Mouse (Mus musculus) frontal cortex, postnatal 14 days (tissue): ENCODE measurements around the gene Fgfr1op.
"Not testable (repeated sequence)": the region's sequence is repeated elsewhere in the genome, so short reads cannot be mapped to it uniquely, and the experiment has no call there.

Experiments used
- DNase-seq, 2 experiments: peaks; one replicate each; pipeline ENCODE4 v3.0.0; 2022; ENCODE audit warnings: low spot score in 2 of 2

Fgfr1op gene

DNA sequence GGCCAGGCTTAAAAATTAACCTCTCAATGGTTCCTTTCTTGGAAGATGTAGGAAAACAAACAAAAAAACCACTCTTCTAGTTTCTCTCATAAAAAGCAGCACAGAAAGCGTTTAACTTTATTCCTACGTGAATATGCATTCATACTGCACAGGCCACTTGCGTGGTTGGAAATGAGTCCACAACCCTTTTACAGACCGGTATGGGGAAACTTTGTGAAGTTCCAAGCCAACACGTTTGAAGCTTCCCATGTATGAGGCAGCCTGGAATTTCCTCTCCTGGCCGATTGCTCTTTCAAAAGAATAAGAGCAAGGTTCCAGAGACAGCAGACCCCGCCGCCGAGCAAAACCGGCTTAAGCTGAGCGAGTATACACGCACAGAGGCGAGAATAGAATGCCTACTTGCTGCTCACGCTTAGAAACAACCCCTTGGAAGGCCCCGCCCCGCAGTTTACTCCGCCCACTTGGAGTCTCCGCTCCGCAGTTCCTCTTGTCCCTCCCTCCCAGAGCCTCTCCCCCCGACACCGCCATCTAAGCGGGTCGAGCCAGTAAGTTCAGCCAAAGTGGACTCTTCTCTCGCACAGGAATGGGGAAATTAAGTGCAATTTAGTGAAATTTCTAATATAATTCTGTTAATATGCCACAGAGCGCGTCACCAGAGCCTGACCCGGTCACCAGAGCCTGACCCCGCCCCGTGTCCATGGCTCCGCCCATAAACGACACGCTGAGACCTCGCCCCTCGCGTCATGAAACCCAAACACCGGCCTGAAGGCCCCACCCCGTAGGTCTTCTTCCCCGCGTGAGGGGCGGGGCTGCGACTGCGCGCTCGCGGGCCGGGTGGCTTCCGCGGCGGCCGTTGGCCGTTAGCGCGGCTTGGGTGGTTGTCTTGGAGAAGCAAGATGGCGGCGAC is at the start of gene Fgfr1op:
Gene Fgfr1op (plus strand): TSS at position 801 of the 907 bp plus-strand sequence.
- peak; percentile 63 to 74 for DNase-seq

DNA sequence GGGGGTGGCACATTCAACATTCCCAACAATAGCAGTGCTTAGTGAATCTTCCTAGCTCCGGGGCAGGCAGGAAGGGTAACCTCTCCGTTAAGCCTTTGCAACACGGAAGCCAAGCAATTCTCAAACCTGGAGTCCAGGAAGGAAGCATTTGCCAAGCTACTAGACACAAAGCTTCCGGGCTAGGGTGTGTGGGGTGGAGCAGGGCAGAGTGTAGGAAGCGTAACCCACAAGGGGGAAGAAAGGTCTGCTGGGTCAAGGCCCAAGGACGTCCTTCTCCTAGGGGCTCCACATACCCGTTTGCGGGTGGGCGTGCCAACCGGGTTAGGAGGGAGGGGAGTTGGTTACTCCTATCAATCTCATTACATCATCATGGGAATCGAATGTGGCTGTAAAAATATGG is 48.9 kb upstream of the Fgfr1op start:
- not testable (repeated sequence) for DNase-seq

DNA sequence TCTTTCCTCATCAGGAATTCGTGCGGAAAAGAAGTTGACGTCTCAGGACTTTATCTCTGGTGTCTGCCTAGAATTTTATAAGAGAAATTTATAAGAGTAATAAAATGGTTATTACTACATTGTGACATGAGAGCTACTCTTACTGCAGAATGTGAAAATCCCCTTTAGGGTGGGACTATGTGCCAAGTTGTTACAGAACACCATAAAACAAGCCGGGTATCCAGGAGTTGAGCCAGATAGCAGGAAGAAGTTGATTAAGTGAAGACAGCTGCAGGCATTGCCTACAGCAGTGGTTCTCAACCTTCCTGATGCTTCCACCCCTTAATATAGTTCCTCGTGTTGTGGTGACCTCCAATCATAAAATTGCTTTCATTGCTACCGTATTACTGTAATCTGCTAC is 48.4 kb upstream of the Fgfr1op start:
- not testable (repeated sequence) for DNase-seq

DNA sequence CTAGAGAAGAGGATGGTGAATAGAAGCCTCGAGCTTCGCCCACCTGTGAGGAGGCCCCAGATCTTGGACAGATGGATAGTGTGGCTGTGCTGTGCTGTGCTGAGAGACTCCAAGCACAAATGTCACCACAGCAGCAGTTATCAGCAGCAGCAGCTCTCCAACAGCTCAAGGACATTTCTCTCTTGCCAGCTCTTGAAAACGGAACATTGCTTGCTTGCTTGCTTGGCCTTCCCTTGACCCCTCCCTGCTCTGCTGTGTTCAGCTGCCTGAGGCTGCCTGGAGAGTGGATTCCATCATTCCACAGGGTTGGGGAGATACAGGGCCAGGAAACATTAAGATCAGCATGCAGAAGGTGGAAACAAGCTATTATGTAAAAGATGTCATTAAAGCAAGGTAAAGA is 42.3 kb upstream of the Fgfr1op start:
- DNase-seq, result not testable (repeated sequence)

DNA sequence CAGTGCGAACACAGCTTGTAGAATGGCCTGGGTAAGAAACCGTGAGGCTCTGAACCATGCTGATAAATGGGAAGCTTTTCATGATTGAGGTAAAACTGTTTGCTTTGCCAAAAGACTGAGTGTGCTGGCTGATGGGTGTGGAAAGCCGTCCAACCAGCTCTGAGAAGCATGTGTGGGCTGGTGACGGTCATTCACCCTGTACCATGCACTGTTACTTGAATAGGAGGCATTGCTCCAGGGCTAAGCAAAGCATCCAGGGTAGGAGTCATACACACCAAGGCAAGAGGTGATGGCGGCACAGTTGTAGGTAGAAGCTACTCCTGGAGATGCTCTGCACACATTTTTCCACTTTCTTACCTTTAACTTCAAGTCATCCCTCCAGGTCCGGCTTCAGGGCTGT is 40.7 kb upstream of the Fgfr1op start:
- DNase-seq, result not testable (repeated sequence)

DNA sequence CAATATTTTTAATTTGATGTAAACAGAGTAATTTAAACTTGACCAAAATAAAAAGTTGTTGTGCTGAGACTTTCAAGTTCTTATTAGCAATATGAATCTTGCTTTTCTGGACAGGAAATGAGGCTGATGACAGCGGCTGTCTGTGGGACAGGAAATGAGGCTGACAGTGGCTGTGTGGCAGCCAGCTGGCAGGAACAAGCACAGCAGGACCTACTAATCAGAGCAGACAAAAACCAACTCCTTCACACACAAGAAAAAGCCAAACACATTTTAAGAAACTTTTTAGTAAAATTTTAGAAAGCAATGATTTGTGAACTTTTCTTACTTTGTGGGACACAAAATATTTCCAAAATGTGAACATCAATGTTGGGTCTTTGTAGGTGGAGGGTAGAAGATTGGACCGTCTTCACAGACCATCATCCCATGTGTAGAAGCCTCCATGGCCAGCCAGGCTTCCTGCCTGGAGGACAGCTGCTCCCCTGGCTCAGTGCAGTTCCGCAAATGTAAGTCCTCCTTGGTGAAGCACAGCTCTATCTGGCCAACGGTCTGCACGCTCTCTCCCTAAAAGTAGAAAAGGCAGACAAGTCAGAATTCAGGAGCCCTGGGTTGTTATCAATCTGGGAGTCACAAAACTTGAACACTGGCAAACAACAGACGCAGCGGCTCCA is 36.8 kb upstream of the Fgfr1op start:
- not testable (repeated sequence) for DNase-seq

DNA sequence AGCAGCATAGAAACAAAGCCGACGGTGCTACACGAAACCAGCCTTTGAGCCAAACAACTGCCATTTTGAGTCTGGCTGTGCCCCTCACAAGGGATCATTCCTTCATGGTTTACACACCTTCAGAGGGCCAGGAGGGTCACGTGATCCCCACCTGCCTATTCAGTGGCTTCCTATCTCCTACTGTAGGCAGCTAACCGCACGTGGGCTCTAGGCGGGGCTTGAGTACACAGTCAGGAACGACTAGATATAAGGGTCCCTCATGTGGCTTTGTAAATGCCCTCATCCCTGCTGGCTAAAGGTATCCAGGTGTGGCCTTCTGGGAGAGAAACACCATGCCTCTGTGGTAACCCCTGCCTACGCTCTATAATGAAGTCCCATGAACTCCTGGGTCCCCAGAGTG is 35.7 kb upstream of the Fgfr1op start:
- DNase-seq, result not testable (repeated sequence)

DNA sequence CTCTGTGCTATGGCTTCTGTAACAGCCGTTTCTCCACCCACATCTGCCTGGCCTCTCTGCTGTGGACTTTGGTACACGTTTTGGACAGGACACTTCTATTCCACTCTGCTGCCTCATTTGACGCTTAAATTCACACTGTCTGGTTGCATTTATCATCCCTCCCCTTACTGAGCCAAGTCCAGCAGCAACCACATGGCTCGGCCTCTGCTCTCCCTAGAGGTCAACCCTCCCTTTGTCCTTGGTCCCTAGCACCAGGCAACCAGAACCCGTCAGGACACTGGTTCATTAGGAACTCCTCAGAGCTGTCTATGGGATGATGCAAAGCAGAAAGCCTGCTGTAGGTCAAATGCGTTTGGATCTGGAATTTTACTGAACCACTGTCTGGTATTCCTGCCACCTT is 34.5 kb upstream of the Fgfr1op start:
- DNase-seq, result not testable (repeated sequence)

DNA sequence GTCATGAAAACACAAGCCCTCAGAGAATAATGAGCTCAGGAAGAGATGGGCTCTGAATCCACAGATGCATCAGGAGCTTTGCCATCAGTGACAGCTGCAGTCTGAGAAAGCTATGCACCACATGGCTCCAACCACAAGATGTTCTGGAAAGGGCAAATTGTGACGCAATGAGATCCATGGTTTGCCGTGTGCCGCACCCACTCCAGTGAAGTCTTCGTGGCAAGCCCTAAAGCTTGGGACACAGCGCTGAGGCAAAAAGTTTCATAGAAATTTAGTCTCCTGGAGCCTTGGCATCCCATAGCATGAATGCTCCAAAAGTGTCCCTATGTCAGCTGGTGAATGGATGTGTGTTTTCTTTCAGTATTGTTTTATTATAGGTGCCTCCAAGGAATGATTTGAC is 27.2 kb upstream of the Fgfr1op start:
- DNase-seq, result not testable (repeated sequence)

DNA sequence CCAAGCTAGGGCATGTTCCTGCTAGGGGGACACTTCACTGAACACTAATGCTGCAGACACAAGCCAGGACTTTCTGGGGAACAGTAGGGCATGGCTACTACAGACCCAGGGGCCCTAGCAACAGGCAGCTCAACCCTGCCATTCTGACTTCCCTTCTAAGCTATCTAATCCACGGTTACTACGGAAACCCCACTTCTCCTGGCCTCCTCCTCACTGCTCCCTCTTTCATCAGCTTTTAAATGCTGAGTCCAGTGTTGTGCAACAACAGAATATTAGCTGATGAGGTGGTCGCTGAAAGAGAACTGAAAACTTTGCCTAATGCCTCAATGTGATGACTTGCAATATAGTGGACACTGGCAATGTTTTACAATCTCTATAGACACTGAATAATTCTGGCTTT is 25.1 kb upstream of the Fgfr1op start:
- DNase-seq, result not testable (repeated sequence)

DNA sequence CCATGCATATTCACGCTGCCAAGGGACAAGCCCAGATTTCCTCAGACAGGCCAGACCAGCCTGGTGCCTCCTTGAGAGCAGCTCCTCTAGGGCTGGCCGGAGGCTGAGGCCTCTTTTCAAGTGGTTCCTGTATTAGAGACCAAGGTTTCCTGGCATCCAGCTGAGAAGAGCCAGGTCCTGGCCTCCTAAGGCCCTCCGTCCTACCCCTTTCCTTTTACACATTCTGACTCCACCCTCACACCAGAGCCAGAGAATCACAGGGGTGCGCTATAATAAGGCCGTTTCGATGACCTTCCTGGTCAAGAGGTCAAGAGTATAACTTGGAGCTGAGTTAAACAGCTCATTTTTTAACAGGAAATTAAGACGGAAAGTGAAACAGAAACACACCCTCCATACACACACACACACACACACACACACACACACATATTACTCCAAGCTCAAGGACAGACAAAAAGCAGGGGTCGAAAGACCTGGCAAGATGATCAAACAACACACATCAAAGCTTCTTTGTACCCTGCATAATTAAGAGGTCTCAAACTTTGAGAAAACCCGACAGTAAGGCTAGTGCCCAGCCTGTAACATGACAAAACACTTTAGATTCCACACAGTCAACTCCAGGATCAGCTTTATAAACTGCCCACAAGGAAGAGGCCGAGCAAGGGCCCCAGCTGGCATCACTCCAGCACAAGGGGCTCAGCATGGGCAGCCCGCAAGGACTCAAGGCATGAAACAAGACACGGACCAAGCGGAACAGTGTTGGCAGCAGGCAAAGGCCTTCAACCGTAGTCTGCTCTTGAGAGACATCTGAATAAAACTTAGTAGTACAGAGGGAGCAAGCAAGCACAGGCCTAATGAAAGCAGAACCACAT is 21.3 kb upstream of the Fgfr1op start:
- DNase-seq, result not testable (repeated sequence)

DNA sequence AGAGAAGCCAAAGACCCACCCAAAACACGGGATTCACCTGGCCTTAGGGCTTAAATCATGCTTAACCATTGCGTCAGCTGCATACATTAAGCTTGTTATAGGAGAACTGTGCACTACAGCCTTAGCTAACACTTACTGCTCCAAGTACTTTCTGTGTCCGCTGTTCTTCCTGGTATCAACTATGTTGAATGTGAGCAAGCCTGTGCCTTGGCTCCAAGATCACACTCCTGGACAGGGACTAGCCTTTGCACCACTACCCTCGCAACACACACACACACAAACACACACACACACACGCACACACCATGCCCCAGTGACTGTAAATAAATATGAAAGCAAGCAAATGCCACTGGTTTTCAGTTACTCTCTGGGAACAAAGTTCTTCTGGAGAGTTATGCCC is 18.4 kb upstream of the Fgfr1op start:
- DNase-seq, result not testable (repeated sequence)

DNA sequence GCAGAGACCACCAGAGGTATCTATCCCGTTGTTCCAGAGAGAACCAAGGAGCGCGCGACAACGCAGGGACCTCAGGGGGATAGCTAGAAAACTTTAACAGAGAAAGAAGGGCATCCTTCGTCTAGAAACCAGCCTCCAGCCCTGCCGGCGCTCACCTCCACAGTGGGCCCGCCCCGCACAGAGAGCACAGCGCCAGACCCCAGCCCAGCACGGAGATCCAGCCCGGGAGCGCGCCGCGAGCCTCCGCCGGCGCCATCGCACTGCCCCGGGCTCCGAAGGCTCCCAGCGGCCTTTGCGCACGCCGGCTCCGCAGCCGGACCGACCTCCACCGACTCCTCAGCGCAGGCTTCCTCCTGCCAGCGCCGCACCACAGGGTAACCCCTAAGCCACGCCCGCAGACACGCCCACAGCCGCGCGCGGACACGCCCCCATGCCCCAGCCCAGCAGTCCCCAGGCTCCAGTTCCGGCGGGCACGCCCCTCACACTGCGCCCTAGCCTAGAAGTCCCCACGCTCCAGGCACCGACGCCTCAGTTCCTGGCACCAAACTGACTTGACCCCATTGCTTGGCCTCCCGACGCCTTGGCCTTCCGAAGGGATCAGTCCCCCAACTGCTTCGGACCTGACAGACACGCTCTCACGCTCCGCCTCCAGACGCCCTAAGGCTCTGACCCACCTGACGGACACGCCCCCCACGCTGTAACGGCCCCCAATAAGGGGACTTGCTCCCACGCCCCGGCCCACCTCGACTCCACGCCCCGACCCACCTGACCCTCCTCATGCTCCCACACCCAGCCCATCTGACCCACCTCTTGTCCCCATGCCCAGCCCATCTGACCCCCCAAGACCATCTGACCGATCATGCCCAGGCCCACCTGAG is 17.6 kb upstream of the Fgfr1op start, which contains the start of the genes Gm49673 and Rnaset2a:
Gene Gm49673 (minus strand): TSS at position 350 of the 878 bp plus-strand sequence.
Gene Rnaset2a (minus strand): TSS at position 659 of the 878 bp plus-strand sequence.
- DNase-seq, result not testable (repeated sequence)

DNA sequence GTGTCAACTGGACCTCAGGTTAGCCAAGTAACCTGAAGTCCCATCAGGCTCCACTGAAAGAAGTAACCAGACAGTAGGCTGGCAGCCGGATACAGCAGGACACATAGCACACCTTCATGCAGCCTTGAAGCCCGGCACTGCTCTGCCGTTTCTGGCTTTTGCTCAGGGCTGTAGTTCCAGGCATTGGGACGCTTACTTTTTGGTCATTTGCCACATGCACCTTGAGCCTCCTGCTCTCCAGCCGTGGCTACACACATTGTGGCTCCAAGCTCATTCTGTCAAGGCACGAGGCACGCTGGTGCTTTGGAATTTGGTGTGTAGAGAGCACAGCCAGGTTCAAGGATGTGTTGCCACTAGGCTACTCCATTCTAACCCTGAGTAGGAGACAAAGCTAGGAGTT is 10.3 kb upstream of the Fgfr1op start:
- DNase-seq, result not testable (repeated sequence)

DNA sequence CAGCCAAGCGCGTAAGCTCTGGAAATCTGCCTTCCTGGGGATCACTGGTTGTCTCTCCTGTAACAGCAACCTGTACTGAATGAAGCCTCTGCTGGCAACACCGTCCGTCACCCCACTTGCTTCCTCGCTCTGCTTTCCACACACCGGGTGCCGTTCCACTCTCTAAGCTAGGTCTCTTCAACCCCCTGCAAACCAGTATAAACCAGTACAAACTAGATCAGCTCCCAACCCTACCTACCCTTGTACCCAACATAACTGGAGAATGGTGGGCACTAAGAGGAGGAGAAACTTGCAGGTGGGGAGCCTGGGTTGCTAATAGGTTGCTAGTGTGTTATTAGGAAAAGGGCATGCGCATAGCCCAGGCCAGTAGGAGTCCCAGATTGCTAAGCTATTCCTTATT is 9.3 kb upstream of the Fgfr1op start:
- not testable (repeated sequence) for DNase-seq

DNA sequence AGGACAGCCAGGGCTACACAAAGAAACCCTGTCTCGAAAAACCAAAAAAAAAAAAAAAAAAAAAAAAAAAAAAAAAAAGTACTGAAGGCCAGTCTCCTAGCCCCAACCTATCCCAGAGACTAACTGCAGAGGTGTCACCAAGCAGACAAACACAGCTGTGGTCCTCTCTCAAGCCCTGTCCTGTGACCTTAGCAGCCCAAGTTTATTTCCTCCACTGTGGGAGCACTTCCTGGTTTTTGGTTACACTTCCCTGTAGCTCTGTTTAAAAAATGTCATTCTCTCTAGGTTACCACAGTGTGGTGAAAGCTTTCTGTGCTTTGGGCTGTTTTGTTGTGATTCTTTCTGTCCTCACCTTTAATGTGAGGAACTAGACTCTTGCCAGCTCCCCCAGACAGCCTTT is 6.7 kb upstream of the Fgfr1op start:
- DNase-seq, result not testable (repeated sequence)

DNA sequence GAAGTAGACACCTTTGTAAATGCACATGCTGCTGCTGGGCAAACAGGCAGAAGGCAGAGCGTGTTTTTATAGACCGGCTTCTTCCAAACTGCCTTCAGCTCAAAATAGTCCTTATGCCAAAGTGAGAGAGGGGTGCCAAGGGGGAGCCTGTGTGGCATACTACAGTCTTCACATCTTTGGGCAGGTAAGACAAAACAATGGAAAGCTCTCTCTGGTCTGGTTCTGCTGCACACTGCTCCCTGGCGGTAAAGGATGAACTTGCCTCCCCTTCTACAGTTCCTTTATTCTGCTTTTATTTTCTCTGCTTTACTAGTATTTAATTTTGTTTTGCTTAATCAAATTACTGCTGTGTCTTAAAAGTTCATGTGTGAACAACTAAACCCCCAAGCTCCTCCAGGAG is 4.3 kb upstream of the Fgfr1op start:
- DNase-seq, result peak in 1 of 2 experiments; percentile 32

DNA sequence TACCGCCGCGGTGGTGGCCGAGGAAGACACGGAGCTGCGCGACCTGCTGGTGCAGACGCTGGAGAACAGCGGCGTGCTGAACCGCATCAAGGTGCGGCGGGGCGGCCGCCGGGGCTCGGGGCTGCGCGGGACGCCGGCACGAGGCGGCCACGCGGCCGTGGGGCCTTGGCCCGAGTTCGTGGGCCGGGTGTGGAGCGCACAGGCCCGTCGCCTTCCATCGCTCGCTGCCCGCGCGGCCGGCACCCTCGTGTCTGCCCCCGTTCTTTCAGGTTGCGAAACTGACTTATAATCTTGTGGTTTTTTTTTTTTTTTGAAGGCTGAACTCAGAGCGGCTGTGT is 276 bp downstream of the Fgfr1op start:
- DNase-seq, result peak in 1 of 2 experiments; percentile 30

DNA sequence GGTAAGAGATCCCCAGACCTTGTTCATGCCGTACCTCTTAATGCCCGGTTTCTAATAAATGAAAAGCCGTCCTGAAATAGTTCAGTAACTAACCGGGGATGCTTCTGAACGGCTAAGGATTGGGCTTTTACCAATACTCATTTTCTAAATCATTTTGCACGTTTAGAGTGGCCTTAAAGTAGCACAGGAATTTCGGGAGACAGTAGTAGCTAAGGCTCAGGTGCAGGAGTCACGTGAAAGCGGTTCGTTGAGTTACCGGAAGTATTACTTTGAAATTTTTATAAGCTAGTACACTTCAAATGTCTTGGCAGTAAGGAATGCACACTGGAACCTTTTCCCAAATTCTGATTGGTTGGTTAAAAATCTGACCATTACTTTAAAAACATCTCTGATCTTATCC is 676 bp downstream of the Fgfr1op start:
- not testable (repeated sequence) for DNase-seq

DNA sequence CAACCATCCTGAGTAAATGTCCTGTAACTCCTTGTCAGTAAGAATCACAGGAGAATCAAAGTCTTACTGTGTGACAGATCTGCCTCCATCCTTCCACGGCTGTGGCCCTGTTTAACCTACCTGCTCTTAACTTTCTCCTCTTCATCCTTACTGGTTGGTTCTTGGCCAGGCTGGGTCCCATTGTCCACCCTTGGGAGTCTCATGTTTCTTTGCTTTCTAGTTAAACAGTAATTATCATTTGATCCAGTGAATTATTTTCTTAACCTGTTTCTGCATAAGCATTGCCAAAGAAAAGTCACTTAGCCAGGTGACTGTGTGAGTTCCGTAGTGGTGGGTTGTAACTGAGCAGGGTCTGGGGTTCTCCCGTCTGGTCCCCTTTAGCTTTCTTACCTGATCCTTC is 1.2 kb downstream of the Fgfr1op start:
- not testable (repeated sequence) for DNase-seq

DNA sequence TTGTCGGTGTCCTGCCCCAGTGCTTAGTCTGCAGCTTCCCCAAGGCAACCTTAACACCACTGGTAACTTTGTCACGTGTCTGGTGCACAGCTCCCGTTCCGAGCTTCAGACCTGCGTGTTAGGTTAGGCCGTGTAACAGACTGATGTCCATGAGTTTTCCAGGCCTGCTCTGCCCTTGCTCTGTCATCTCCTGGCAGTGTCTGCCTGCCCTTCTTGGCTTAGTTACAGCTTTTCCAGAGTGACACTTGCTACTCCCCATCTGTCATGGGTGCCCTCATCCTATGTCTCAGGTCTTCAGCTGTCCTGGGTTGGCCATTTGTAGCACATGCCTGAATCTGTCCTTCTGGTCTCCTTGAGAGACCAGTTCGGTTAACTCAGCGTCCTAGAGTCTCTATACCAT is 2.1 kb downstream of the Fgfr1op start:
- not testable (repeated sequence) for DNase-seq
